Mouse (Mus musculus): ENCODE results near the gene Tubgcp4.
A peak's percentile ranks its signal among the peaks of the same experiment; 100 is the strongest.
"Not testable (repeated sequence)": the region's sequence is repeated elsewhere in the genome, so short reads cannot be mapped to it uniquely, and the experiment has no call there.

The Tubgcp4 gene

GRCm38 (mm10) chr2:121170481-121170971, at the start of gene Tubgcp4:
Gene Tubgcp4, plus strand, starts transcription at chr2:121170654.
- DNase-seq (ENCODE audit: low spot score in 2 of 2) = peak in 1 of 2 experiments; percentile 27

- DNase-seq (ENCODE audit: low spot score in 2 of 2) = not testable (repeated sequence)
These were observed 44.2 kb upstream of the Tubgcp4 start for GRCm38 (mm10) chr2:121126302-121126701.

GRCm38 (mm10) chr2:121127536-121127935, 42.9 kb upstream of the Tubgcp4 start:
- DNase-seq (ENCODE audit: low spot score in 2 of 2) = no peak

DNA sequence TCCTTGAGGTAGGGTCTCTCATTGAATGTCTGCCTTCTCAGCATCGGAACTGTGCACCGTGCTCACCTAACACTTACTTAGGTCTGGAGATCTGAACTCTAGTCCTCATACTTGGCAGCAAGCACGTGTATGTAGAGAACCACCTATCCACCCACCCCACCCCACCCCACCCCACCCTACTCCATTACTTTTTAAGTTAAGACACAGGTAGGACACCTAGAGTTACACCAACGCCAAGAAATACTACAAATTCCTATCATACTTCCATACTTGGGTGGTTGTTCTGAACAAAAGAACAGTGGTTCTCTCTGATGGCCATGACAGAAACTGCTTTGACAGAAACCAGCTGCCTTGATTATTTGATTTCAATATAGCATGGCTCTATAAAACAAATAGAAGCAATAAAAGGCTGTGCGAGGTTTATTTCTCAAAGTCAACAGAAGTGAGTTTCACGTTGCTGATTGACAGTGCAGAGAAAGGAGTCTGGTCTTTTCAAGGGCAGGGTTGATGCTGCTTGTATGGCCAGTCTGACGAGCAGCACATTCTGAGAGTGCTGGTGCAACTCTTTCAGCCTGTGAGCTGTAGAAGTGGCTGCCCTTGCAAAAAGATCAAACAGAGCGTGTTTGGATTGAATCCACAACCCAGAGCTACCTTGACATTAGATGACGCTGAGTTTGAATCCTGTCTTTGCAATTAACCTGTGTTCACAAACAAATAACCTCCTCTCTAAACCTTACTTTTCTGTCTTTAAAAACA, 41.4 kb upstream of the Tubgcp4 start:
- DNase-seq (ENCODE audit: low spot score in 2 of 2) = no peak

GRCm38 (mm10) chr2:121132822-121133221, 37.6 kb upstream of the Tubgcp4 start:
- no peak for DNase-seq (ENCODE audit: low spot score in 2 of 2)

DNA sequence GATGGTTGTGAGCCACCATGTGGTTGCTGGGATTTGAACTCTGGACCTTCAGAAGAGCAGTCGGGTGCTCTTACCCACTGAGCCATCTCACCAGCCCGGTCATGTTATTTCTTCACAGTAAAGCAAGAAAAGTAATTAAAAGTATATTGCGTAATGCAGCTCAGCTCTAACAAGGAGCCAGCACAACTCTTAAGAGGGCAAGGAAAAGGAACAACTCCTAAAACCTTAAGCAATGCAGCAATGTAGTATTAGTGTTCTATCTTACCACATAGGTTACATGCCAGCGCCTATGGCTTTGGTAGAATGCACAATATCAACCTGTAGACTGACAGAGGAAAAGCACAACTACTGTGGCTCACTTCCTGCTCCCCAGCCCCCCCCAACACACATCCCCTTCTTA, 33.1 kb upstream of the Tubgcp4 start:
- no peak for DNase-seq (ENCODE audit: low spot score in 2 of 2)

DNA sequence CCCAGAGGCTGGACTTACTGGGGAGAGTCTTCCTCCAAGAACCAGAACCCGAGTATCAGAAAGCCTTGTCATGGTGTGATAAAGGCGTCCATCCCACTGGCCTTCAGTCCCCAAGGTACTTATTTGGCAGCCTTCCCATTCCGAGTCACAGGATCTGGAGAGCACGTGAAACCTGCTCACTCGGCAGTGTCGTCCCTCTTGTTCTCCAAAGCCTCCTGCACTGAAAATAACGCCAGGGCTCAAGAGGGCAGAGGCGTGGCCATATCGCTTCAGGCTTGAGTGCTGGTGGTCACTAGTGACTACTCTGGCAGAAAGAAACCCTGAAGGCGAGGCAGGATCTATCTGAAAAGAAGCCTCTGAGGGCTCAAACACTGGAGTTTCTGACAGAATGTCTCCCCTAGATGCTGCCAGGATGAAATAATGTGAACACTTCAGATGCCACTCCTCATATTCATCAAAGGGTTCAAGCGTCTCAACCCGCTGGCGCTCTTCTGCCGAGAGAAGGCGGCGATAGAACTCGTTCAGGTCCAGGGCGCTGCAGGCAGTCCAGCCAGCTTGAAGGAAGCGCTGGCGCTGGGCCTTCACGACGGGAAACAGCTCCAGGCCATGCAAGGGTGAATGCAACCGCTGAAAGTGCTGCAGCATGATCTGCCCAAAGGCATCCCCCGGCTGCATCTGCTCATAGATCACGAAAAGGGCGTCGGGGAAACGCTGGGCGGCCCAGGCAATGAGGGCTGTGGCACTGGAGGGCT, 31.0 kb upstream of the Tubgcp4 start:
- DNase-seq (ENCODE audit: low spot score in 2 of 2) = no peak

GRCm38 (mm10) chr2:121140018-121140882, 30.2 kb upstream of the Tubgcp4 start, which contains the start of the genes Adal and Lcmt2:
Gene Adal, plus strand, starts transcription at chr2:121140428.
Gene Lcmt2, minus strand, starts transcription at chr2:121140653.
- DNase-seq (ENCODE audit: low spot score in 2 of 2) = peak; percentile 87 to 90

DNA sequence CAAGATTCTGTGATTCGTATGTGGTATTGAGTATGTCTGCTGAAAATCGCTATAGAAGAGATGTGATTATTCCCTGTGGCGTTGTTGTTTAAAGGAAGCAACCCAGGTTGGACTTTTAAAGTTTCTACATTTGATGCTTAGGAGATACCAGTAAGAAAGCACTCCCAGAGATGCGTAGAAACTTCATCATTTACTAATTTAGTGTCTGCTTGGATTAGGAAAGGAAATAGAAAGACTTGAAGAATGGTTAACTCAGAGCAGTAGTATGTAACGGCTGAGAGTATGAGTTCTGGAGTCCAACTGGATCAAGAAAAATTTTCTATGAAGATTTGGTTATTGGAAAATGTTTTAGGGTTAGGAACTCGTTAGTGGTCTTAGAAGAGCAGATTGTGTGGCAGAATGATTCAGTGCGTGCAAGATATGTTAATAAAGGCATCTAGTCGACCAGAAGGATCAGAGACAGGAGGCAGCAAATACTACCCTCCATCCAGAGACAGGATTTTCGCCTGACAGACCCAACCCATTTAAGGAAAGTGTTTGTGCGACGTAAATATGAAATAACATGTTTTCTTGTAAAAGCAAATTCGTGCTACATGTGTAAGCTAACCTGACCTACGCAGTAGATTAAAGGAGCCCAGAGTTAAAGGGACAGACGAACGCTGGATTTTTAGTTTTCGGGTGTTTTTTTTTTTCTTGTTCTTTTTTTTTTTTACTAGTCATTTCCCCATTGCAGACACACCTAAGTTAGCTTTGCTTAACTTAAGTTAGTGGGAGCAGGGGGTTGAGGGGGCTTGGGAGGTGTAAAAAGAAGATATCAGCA, 29.0 kb upstream of the Tubgcp4 start:
- DNase-seq (ENCODE audit: low spot score in 2 of 2) = no peak

DNA sequence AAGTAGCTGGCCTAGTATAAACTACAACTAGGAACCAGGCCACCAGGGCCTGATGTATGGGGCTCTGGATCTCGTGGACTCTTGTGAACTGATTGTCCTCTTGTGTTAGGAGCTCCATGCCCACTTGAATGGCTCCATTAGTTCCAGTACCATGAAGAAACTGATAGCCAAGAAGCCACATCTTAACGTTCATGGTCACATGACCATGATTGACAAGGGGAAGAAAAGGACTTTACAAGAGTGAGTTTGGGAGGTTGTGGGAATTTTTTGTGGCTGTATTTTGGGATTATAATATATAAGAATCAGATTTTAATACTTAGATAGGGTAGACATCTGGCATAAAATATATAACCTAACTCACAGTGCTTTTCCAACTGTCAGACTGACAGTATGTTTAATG, 28.0 kb upstream of the Tubgcp4 start:
- no peak for DNase-seq (ENCODE audit: low spot score in 2 of 2)

- DNase-seq (ENCODE audit: low spot score in 2 of 2) = no peak
These were observed 20.8 kb upstream of the Tubgcp4 start for GRCm38 (mm10) chr2:121149679-121150078.

DNA sequence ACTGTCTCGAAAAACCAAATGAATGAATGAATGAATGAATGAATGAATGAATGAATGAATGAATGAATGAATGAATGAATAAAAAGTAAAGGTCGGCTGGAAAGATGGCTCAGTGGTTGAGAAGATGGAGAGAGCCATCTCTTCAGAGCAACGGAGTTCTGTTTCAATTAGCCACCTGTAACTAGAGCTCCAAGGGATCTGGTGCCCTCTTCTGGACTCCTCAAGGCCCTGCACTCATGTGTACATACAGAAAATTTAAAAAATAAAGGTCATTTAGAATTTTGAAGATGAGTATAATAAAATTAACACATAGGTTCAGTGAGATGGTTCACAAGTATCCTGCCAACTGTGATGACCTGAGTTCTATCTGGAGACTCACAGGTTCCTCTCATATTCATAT, 17.4 kb upstream of the Tubgcp4 start:
- DNase-seq (ENCODE audit: low spot score in 2 of 2) = no peak

- DNase-seq (ENCODE audit: low spot score in 2 of 2) = no peak
These were observed 1.3 kb upstream of the Tubgcp4 start for GRCm38 (mm10) chr2:121169173-121169572.

GRCm38 (mm10) chr2:121169902-121170301, 552 bp upstream of the Tubgcp4 start:
- no peak for DNase-seq (ENCODE audit: low spot score in 2 of 2)

- peak; percentile 69 to 75 for DNase-seq (ENCODE audit: low spot score in 2 of 2)
These were observed 707 bp downstream of the Tubgcp4 start, which contains the start of gene Zscan29 for GRCm38 (mm10) chr2:121170980-121171742. Gene Zscan29, minus strand, starts transcription at chr2:121171125.

- no peak for DNase-seq (ENCODE audit: low spot score in 2 of 2)
These were observed 8.5 kb downstream of the Tubgcp4 start for GRCm38 (mm10) chr2:121178828-121179479.

- DNase-seq (ENCODE audit: low spot score in 2 of 2) = no peak
These were observed 13.0 kb downstream of the Tubgcp4 start for GRCm38 (mm10) chr2:121183431-121183830.

DNA sequence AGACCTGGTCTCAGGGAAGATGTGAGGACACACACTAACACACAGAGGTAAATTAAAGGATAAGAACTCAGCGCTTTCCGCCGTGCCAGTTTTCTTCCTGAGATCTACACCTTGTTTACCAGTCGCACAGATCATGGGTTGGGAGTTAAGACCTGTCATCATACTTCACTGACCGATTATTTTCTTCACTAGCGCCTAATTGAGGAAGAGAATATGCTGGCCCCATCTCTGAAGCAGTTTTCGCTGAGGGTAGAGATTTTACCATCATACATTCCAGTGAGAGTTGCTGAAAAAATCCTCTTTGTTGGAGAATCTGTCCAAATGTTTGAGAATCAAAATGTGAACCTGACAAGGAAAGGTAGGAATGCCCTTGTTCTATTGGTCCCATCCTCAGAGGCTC, 13.7 kb downstream of the Tubgcp4 start:
- DNase-seq (ENCODE audit: low spot score in 2 of 2) = no peak

- no peak for DNase-seq (ENCODE audit: low spot score in 2 of 2)
These were observed 18.1 kb downstream of the Tubgcp4 start for GRCm38 (mm10) chr2:121188530-121188929.

Data from right cerebral cortex, postnatal 36 days (tissue).